Mouse (Mus musculus): ENCODE results near the gene Smg6. TPM values are rescaled to one million over a fixed set of nuclear protein-coding genes. Genes with fewer than 3 reads are reported as not detected.

The Smg6 gene
- polyA plus RNA-seq, 1 experiment from 2014 or later: 11.0 TPM

DNA sequence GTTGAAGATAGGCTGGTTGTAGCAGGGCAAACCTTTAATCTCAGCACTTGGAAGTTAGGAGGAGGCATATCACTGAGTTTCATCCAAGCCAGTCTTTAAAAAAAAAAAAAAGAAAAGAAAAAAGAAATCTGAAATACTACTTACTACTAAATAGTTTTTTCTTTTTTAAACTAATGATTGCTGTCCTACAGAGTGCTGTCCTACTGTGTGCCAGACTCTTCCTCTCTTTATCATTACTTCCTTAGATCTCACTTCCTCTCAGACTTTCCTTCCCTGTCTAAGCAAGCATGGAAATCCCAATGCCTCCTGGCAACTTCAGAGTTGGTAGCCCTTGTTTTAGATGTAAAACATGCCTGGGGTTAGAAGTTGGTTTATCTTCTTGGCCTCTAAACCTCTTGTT is 49.0 kb downstream of the Smg6 start:
- no peak overlapping the region for H3K9ac ChIP-seq
- no peak for ATAC-seq (ENCODE audit: extremely low read depth, insufficient number of reproducible peaks, low FRiP score, low TSS enrichment)
- H3K4me1 ChIP-seq: 0 out of 2 replicates have a peak, but pooled peaks cover 9% of the 10 kb centered on the region
- H3K4me2 ChIP-seq: no peak overlapping the region
- H3K27ac ChIP-seq (replicated peaks): no peak overlapping the region
- H3K4me3 ChIP-seq: no peak overlapping the region
- peaks cover 17% of the 10 kb centered on the region for H3K36me3 ChIP-seq
- H3K9me3 ChIP-seq: no peaks in the 10 kb centered on the region
- H3K27me3 ChIP-seq (replicated peaks): no peaks in the 10 kb centered on the region

DNA sequence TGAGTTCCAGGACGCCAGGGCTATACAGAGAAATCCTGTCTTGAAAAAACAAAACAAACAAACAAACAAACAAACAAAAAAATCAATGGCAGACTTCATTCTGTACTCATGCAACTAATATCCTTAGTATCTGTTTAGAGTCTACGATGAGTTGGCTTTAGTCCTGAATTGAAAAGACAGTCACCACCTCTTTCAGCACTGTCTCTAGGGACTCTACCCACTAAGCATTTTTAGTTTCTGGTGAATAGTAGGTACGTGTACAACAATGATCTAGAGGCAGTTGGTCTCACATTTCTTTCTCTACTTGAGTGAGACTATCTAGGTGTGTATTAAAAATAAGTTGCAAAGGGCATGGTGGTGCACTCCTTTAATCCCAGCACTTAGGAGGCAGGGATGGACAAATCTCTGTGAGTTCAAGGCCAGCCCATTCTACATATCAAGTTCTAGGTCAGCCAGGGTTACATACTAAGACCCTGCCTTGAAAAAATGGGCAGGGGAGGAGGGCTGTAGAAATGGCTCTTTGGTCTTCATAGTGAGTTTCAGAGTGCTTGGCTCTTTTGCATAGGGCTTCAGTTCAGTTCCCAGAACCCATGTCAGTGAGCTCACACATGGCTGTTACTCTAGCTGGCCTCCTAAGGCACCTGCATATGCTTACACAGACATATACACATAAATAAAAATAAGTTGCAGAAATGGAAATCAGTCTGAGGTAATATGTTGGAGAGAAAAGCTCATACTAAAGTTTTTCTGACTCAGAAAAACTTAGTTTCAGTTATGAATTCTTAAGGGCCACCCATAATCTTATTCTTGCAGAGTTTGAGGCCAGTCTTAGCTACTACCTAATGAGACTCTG is 51.4 kb downstream of the Smg6 start:
- no peak for ATAC-seq (ENCODE audit: extremely low read depth, insufficient number of reproducible peaks, low FRiP score, low TSS enrichment)
- H3K4me2 ChIP-seq: no peak overlapping the region
- H3K9me3 ChIP-seq: no peaks in the 10 kb centered on the region
- no peak overlapping the region for H3K9ac ChIP-seq
- H3K27me3 ChIP-seq (replicated peaks): no peaks in the 10 kb centered on the region
- peaks cover 16% of the 10 kb centered on the region for H3K36me3 ChIP-seq
- H3K4me1 ChIP-seq: 0 out of 2 replicates have a peak, but pooled peaks cover 9% of the 10 kb centered on the region
- H3K4me3 ChIP-seq: no peak overlapping the region
- H3K27ac ChIP-seq (replicated peaks): no peak overlapping the region
- WGBS: 77% methylated on average over 3 of the region's 3 CpGs

DNA sequence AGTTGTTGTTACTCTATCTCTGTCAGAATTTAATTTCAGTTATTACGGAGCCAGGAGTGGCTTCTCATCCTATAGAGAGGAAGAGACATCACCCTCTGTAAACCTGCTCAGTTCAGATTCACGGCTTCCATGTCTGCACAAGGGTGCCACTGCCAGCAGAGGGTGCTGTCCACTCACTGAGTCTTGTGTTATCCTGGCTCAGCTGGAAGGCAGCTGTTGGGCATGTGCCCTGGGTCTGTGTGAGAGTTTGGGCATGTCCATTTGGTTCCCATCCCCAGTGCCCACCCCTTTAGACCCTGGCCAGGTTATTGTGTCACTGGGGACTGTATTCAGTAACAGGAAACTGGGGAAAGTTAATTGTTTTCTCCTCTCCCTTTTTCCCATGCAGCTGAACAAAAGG is 55.8 kb downstream of the Smg6 start:
- WGBS: 41% methylated on average over 2 of the region's 2 CpGs
- ATAC-seq (ENCODE audit: extremely low read depth, insufficient number of reproducible peaks, low FRiP score, low TSS enrichment): no peak
- H3K9me3 ChIP-seq: no peaks in the 10 kb centered on the region
- H3K27me3 ChIP-seq (replicated peaks): no peaks in the 10 kb centered on the region
- H3K4me2 ChIP-seq: no peak overlapping the region
- H3K9ac ChIP-seq: no peak overlapping the region
- H3K27ac ChIP-seq (replicated peaks): no peak overlapping the region
- no peaks in the 10 kb centered on the region for H3K4me1 ChIP-seq
- H3K4me3 ChIP-seq: no peak overlapping the region
- H3K36me3 ChIP-seq: peaks cover 25% of the 10 kb centered on the region

DNA sequence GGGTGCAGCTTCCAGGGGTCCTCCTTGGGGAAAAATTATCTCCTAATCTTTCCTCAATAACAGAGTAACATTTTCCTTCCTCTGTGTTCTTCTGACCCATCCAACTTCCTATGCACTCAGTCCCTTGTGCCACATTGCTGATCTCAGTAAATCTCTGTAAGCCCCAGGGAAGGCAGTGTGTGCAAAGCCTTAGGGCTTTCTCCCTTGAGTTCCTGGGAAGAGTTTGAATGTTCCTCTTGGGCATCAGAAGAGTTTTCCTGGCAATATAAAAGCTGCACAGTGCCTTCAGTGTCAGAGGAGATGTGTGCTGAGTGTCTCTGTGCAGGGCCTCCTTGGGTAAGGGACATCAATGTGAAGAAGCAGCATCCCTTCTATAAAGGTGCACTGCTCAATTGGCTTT is 56.6 kb downstream of the Smg6 start:
- H3K4me3 ChIP-seq: no peak overlapping the region
- H3K4me1 ChIP-seq: no peaks in the 10 kb centered on the region
- no peak overlapping the region for H3K4me2 ChIP-seq
- ATAC-seq (ENCODE audit: extremely low read depth, insufficient number of reproducible peaks, low FRiP score, low TSS enrichment): no peak
- H3K27me3 ChIP-seq (replicated peaks): no peaks in the 10 kb centered on the region
- H3K9me3 ChIP-seq: no peaks in the 10 kb centered on the region
- no peak overlapping the region for H3K9ac ChIP-seq
- H3K36me3 ChIP-seq: peaks cover 25% of the 10 kb centered on the region
- H3K27ac ChIP-seq (replicated peaks): no peak overlapping the region

DNA sequence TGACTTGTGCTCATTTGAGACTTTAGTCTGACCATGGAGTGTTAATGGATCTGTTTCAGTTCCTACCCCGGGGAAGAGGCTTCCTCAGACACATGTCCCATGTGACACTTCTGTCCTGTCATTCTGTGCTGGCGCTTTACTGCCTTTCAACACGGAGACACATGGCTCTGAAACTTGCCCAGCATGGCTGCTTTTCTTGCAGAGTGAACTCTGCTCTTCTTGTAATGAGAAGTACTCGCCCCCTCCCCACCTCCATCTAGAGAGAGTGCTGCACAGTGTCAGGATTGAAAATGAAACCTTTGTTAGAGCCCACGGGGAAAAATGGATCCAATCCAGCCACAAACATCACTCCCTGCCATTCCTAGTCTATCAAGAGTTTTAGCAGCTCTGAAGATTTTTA is 62.5 kb downstream of the Smg6 start:
- Histone ChIP-seq H3K27me3 (replicated peaks) (no peaks in the 10 kb centered on the region), H3K36me3 (peaks cover 35% of the 10 kb centered on the region), H3K9ac (peak overlapping the region; percentile 55), H3K4me2 (peak overlapping the region; percentile 44), H3K4me1 (peaks cover 40% of the 10 kb centered on the region), H3K27ac (replicated peaks) (peak overlapping the region; percentile 55), H3K9me3 (no peaks in the 10 kb centered on the region), H3K4me3 (no peak overlapping the region)
- no peak for ATAC-seq (ENCODE audit: extremely low read depth, insufficient number of reproducible peaks, low FRiP score, low TSS enrichment)
- WGBS: 26% methylated on average over 5 of the region's 5 CpGs

DNA sequence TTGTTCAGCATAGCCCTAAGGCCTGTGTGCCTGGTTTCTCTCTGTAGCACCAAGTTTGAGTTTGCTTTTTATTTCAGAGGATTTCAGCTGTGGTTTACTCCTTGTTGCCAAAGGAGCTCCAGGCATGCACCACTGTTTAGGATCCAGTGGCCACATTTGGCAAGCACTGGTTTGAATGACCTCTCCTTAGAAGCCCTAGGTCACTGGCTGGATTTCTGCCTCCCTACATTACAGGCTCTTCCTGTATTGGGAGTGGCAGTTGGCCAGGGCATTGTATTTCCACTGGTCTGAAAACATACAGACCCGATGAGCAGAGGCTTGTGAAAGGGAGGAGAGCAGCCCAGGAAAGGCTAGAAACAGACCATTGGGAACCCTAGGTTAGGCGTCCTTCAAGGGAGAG is 63.4 kb downstream of the Smg6 start:
- H3K27ac ChIP-seq (replicated peaks): peak overlapping the region; percentile 55
- 59% methylated on average over 2 of the region's 2 CpGs for WGBS

DNA sequence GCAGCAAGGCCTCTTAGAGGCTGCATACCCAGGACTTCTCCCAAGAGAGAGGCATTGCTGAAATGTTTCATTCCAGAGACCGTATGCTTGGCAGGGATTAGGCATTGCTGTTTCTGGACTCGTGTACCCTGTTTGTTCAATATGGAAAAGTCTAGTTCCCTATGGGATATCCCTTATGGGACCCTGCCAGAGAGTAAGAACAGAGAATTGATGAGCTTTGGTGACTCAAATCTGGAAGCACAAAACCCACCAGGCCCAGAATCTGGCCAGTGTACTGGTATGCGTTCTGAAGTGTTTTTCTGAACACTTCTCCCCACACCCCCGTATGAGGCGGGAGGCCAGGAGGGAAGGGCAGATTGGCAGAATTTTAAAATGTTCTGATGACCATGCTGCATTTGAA is 64.9 kb downstream of the Smg6 start:
- WGBS: 63% methylated on average over 5 of the region's 5 CpGs
- ATAC-seq (ENCODE audit: extremely low read depth, insufficient number of reproducible peaks, low FRiP score, low TSS enrichment): no peak

More for the DNA sequence above, 63.4 kb downstream of the Smg6 start:
- Histone ChIP-seq H3K4me1 (peaks cover 40% of the 10 kb centered on the region), H3K4me2 (no peak overlapping the region), H3K9ac (no peak overlapping the region), H3K4me3 (no peak overlapping the region), H3K36me3 (peaks cover 29% of the 10 kb centered on the region), H3K9me3 (no peaks in the 10 kb centered on the region), H3K27me3 (replicated peaks) (no peaks in the 10 kb centered on the region)
- ATAC-seq (ENCODE audit: extremely low read depth, insufficient number of reproducible peaks, low FRiP score, low TSS enrichment): no peak

DNA sequence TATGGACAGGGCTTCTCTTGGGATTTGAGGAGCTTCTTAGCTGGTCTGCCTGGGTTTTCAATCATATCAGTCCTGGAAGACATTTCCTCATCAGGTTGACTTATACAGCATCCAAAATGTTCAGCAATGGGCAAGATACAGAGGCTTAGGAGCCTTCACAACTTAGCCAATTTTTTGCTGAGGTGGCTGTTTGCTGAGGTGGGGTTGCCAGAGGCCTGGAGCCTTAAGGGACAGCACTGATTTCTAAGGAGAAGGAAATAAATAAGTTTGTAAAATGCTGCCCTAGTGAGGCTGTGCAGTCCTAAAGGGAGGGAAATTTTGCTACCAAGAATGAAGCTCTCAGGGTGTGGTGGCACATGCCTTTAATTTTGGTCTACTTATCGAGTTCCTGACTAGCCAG is 65.7 kb downstream of the Smg6 start:
- Histone ChIP-seq H3K4me2 (no peak overlapping the region), H3K36me3 (peaks cover 44% of the 10 kb centered on the region), H3K4me1 (peaks cover 40% of the 10 kb centered on the region), H3K4me3 (no peak overlapping the region), H3K27ac (replicated peaks) (0 out of 2 replicates have a peak overlapping the region, but pooled peaks have one; percentile 1), H3K9me3 (no peaks in the 10 kb centered on the region), H3K9ac (no peak overlapping the region), H3K27me3 (replicated peaks) (no peaks in the 10 kb centered on the region)
- no peak for ATAC-seq (ENCODE audit: extremely low read depth, insufficient number of reproducible peaks, low FRiP score, low TSS enrichment)
- WGBS: 80% methylated on average over 1 of the region's 1 CpGs

More for the DNA sequence above, 64.9 kb downstream of the Smg6 start:
- H3K36me3 ChIP-seq: peaks cover 39% of the 10 kb centered on the region
- H3K4me1 ChIP-seq: peaks cover 40% of the 10 kb centered on the region
- 0 out of 2 replicates have a peak overlapping the region, but pooled peaks have one; percentile 1 for H3K27ac ChIP-seq (replicated peaks)
- no peak overlapping the region for H3K4me3 ChIP-seq
- H3K4me2 ChIP-seq: no peak overlapping the region
- no peaks in the 10 kb centered on the region for H3K9me3 ChIP-seq
- no peaks in the 10 kb centered on the region for H3K27me3 ChIP-seq (replicated peaks)
- H3K9ac ChIP-seq: no peak overlapping the region

DNA sequence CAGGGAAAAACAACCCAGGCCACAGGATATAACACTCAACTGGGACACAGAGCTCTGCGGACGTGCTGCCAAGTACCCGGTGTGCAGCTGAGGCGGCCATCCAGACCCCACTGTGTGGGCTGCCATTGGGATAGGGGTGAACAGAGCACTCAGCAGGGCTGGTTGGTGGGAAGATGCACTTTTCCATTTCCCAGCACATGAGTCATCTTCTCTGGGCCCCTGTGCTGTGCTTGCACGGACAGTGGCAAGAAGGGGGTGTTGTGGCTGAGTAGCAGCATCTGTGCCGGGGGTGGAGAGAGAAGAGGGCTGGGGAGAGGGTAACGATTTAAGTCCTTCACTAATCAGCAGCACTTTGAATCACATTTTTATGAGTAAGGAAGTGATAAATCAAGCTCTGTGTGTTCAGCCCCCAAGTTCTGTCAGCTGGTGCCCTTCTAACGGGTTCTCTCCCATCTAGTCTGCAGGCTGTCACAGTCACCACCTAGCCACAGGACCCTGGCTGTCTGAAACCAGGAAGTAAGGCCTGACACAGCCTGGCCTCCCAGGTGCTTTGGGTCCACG is 66.9 kb downstream of the Smg6 start:
- ATAC-seq (ENCODE audit: extremely low read depth, insufficient number of reproducible peaks, low FRiP score, low TSS enrichment): no peak
- H3K36me3 ChIP-seq: peaks cover 53% of the 10 kb centered on the region
- H3K27me3 ChIP-seq (replicated peaks): no peaks in the 10 kb centered on the region
- H3K4me1 ChIP-seq: peaks cover 40% of the 10 kb centered on the region
- WGBS: 51% methylated on average over 9 of the region's 9 CpGs
- no peak overlapping the region for H3K4me2 ChIP-seq
- 0 out of 2 replicates have a peak overlapping the region, but pooled peaks have one; percentile 19 for H3K9ac ChIP-seq
- no peaks in the 10 kb centered on the region for H3K9me3 ChIP-seq
- H3K4me3 ChIP-seq: no peak overlapping the region
- peak overlapping the region; percentile 62 for H3K27ac ChIP-seq (replicated peaks)

DNA sequence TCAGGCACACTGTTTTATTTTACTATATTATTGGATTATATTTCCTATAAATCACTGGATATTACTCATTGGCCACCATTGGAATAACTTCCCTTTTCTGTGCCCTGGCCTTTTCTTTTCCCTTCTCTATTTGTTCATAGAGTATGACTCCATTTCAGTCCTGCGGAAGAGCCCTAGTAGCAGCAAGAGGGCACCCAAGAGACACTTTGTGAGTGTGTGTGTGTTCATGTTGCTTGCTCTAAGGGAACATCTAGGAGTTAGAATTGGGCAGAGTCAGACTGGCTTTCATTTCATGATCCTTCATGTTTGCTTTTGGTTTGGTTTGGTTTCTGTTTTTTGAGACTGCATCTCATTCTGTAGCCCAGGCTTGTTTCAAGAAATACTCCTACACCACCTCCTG is 68.5 kb downstream of the Smg6 start:
- Histone ChIP-seq H3K27me3 (replicated peaks) (no peaks in the 10 kb centered on the region), H3K9me3 (no peaks in the 10 kb centered on the region), H3K9ac (no peak overlapping the region), H3K4me1 (peaks cover 24% of the 10 kb centered on the region), H3K36me3 (peaks cover 67% of the 10 kb centered on the region), H3K4me2 (no peak overlapping the region), H3K27ac (replicated peaks) (no peak overlapping the region), H3K4me3 (no peak overlapping the region)
- 77% methylated on average over 1 of the region's 1 CpGs for WGBS
- ATAC-seq (ENCODE audit: extremely low read depth, insufficient number of reproducible peaks, low FRiP score, low TSS enrichment): no peak

DNA sequence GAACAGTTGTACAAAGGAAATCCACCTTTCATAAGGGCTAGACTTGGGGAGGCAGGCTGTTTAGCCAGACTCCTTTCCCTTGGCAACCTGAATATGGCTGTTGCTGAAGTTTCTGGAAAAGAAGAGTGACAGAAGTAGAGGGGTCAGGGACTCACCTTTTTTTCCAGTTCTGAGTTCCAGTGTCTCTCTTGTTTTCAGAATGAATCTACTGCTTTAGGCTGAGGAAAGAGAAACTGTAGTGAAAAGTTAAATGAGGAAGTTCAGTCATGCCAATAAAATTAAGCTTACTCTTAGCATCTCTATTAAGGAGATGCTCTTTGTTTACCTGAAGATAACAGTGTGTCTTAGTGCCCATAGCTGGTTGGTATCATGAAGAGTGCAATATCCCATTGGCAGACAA is 69.2 kb downstream of the Smg6 start:
- H3K9ac ChIP-seq: no peak overlapping the region
- no peak overlapping the region for H3K4me2 ChIP-seq
- no peak overlapping the region for H3K27ac ChIP-seq (replicated peaks)
- H3K4me3 ChIP-seq: no peak overlapping the region
- ATAC-seq (ENCODE audit: extremely low read depth, insufficient number of reproducible peaks, low FRiP score, low TSS enrichment): no peak
- H3K4me1 ChIP-seq: peaks cover 22% of the 10 kb centered on the region
- no peaks in the 10 kb centered on the region for H3K27me3 ChIP-seq (replicated peaks)
- peaks cover 72% of the 10 kb centered on the region for H3K36me3 ChIP-seq
- H3K9me3 ChIP-seq: no peaks in the 10 kb centered on the region

DNA sequence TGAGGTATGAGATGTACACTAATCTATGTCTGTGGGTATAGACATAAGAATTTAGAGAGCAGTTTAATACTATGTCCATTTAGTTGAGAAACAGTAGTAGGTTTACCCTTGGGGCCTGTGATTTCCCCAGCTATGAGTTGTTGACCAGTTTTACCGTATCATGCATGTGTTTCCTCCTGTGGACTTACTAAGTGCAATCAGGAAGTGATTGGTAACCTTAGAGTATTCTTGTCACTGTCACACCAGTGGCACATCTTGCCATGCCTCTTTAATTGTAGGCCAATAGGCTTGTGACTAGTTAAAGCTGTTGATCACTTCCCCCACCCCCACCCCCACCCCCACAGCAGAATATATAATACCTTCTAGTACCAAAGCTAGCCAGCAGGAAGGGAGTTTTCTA is 70.9 kb downstream of the Smg6 start:
- WGBS: 86% methylated on average over 1 of the region's 1 CpGs
- Histone ChIP-seq H3K36me3 (peaks cover 56% of the 10 kb centered on the region), H3K27ac (replicated peaks) (no peak overlapping the region), H3K27me3 (replicated peaks) (no peaks in the 10 kb centered on the region), H3K9ac (no peak overlapping the region), H3K9me3 (no peaks in the 10 kb centered on the region), H3K4me3 (no peak overlapping the region), H3K4me1 (peaks cover 20% of the 10 kb centered on the region), H3K4me2 (no peak overlapping the region)
- no peak for ATAC-seq (ENCODE audit: extremely low read depth, insufficient number of reproducible peaks, low FRiP score, low TSS enrichment)

Data from heart, embryonic 13.5 days (tissue).